Mouse (Mus musculus): ENCODE data around the gene Cysltr1. TPM values are rescaled to one million over a fixed set of nuclear protein-coding genes. Genes with fewer than 3 reads are reported as not detected.

The Cysltr1 gene
- 1.6 and 2.5 TPM in 2 replicates for total RNA-seq (2015)
- total RNA-seq (2017), result 1.0 and 3.3 TPM in 2 replicates

GRCm38 (mm10) chrX:106603386-106603785 is at the start of gene Cysltr1:
Gene Cysltr1 (minus strand): TSS chrX:106603679.
- peak; percentile 90 for ATAC-seq (replicated peaks; ENCODE audit: poor library complexity)

DNA sequence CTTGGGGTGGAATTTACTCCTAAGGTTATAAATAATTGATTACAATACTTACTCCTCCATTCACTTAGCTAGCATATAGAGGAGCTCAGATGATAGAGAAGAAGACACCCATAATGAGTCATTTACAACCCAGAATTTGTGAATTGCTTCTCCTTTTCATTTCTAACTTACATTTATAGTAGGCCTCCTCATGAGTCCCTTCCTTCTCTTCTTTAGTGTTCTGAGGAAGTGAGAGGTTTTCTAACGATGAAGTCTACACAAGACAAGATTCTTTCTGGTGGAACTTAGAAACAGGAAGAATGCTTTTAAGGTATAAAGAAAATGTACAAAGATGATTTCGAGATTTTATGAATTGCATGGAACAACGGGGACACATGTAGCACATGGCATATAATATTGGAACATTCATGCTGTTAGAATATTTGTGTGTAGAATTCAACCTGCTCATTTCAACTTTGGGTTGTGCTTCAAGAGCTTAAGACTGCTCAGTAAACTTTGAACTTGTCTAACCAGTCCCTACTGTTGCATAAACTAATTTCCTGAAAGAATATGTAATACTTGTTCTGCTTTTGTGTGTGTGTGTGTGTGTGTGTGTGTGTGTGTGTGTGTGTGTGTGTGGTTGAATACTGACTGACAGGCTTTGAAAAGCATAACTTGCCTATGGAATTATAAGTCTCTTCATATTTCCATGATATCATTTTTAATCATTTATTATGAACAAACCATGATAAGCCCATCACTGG is 31.5 kb upstream of the Cysltr1 start:
- ATAC-seq (replicated peaks; ENCODE audit: poor library complexity), result peak; percentile 82

DNA sequence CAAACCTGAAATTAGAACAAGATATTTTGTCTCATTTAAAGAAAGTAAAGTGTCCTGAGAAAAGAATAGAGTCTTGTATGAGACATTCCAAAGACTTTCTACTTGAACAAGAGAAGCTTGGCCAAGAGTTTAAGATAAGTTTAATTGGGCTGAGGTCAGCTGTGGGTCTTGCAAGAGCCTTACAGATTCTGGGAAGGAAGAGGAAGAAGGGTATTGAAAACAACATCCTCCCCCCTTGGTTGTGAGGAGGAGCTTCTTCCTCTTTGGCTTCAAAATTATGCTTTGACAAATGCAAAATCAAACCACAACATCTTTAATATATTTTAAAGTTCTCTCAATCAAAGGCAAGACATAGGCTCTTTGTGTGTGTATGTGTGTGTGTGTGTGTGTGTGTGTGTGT is 30.1 kb upstream of the Cysltr1 start:
- peak; percentile 60 for ATAC-seq (replicated peaks; ENCODE audit: poor library complexity)

DNA sequence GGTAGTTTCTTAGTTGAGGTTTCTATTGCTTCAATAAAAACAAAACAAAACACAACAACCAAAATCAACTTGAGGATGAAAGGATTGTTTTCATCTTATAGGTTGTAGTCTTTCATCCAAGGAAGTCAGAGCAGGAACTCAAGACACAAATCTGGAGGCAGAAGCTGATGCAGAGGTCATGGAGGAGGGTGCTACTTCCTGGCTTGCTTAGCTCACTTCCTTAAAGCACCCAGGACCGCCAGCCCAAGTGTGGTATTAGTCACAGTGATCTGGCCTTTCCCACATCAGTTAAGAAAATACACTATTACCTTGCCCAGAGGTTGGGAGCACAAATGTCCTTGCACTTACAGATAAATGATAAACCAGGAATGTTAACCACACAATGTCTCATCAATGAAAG is 25.0 kb upstream of the Cysltr1 start:
- no peak for ATAC-seq (replicated peaks; ENCODE audit: poor library complexity)

DNA sequence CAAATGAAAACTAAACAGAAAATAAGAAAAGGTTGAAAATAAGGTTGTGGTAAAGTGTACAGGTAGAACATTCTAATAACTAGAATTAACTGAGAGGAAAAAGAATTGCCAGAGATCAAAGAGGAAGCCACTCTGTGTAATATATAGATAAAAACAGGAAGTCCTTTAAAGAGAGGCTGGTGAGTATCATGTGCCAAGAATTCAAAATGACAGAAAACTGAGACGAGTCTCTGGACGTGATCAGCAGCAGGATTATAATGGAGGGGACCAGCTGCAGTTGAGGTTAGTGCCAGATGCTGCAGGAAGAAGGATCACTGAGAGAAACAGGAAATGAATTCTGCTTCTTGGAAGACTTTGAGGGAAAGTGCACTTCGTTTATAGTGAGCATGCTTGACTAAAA is 20.2 kb upstream of the Cysltr1 start:
- peak; percentile 73 for ATAC-seq (replicated peaks; ENCODE audit: poor library complexity)

GRCm38 (mm10) chrX:106622512-106622911 is 19.0 kb upstream of the Cysltr1 start:
- no peak for ATAC-seq (replicated peaks; ENCODE audit: poor library complexity)

- ATAC-seq (replicated peaks; ENCODE audit: poor library complexity), result peak; percentile 19; the same call in 1 of the 2 replicates
Observed at GRCm38 (mm10) chrX:106602574-106603258, 763 bp downstream of the Cysltr1 start.

DNA sequence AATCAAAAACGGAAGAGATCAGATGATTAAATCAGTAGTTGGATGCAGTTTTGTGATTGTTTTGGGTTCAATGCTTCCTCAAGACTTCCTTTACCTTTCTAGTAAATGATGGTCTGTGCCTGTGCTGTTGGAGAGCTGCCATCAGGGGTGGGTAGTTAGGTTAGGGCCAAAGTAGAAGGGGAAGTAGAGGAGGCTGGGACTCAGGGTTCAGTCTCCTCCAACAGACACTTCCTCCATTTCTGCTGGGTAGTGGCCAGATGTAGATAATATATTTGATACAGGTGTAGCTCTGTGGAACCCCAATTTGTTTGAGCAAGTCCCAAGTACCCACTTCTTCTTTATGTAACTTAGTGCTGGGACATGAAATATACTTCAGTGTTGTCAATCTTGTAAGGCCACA is 7.6 kb downstream of the Cysltr1 start:
- peak; percentile 80 for ATAC-seq (replicated peaks; ENCODE audit: poor library complexity)

GRCm38 (mm10) chrX:106593914-106594313 is 9.6 kb downstream of the Cysltr1 start:
- no peak for ATAC-seq (replicated peaks; ENCODE audit: poor library complexity)

DNA sequence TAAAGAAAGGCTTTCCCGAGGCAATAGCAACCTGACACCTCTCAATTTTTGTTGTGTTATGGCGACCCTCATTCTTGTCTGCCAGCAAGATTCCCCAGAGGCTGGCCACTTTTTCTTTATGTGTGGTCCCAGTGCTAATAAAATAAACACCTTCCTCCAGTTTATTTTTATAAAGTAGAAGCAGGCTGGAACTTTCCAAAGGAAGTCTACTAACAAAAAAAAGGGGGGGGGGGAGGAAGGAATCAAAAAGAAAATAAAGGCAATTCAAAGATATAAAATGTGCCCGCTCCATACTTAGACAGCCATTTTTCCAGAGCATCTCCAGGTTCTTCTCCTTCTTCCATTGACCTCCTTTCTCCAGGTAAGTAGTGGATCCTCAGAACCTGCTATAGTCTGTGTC is 20.6 kb downstream of the Cysltr1 start, which contains the start of gene Gm5127:
Gm5127 (plus strand) TSS at position 301 of the 400 bp plus-strand sequence.
- no peak for ATAC-seq (replicated peaks; ENCODE audit: poor library complexity)

GRCm38 (mm10) chrX:106582197-106582596 is 21.3 kb downstream of the Cysltr1 start:
- ATAC-seq (replicated peaks; ENCODE audit: poor library complexity), result no peak

- no peak for ATAC-seq (replicated peaks; ENCODE audit: poor library complexity)
Observed at GRCm38 (mm10) chrX:106580410-106580809, 23.1 kb downstream of the Cysltr1 start.

GRCm38 (mm10) chrX:106578966-106579365 is 24.5 kb downstream of the Cysltr1 start:
- no peak for ATAC-seq (replicated peaks; ENCODE audit: poor library complexity)

GRCm38 (mm10) chrX:106555457-106555856 is 48.0 kb downstream of the Cysltr1 start:
- no peak for ATAC-seq (replicated peaks; ENCODE audit: poor library complexity)

DNA sequence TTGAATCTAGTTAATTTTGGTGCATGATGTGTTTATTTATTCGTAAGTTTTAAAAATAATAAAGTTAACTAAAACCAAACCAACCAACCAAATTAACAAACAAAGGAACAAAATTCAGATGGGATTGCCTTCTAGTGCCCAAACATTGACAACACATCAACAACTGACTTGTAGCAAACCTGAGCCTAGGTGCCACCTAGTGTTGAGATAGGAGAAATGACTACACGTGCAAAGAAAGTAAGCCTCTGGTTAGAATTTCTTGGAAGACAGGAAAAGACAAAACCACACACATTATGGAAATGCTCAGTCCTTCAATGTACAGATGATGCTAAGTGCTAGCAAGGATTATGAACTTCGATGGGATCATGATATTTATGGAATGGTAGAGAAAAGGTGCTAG is 67.1 kb downstream of the Cysltr1 start:
- ATAC-seq (replicated peaks; ENCODE audit: poor library complexity), result no peak

Other genes with a start within 250 kb of the Cysltr1 start
- gene Fndc3c1, start 118.3 kb downstream of the Cysltr1 start, total RNA-seq (2015), result not detected in 2 replicates
- not detected in 2 replicates for gene Fndc3c1, start 118.3 kb downstream of the Cysltr1 start, total RNA-seq (2017)
- 0.15 and 0.52 TPM in 2 replicates for gene Gm5127, start 20.5 kb downstream of the Cysltr1 start, total RNA-seq (2015)
- not detected in 2 replicates for gene Gm5127, start 20.5 kb downstream of the Cysltr1 start, total RNA-seq (2017)
- not detected in 2 replicates for gene Rtl3, start 237.0 kb upstream of the Cysltr1 start, total RNA-seq (2015)
- not detected in 2 replicates for gene Rtl3, start 237.0 kb upstream of the Cysltr1 start, total RNA-seq (2017)

Data from megakaryocyte progenitor cell, adult 5-6 weeks (primary cell).